Mouse (Mus musculus) lung, adult 2 months (tissue): ENCODE data around the gene Cd7. TPM values are rescaled to one million over a fixed set of nuclear protein-coding genes. Genes with fewer than 3 reads are reported as not detected.

Source experiments
- DNase-seq: peaks from one replicate; pipeline ENCODE4 v3.0.0; 2022
- H3K4me1 ChIP-seq: fragments of 200-500 bp; 2 replicates; pipeline ENCODE4 v1.6.1; 2011; ENCODE audit warnings: low read length; ENCODE audit not compliant: control insufficient read depth, insufficient read depth
- H3K4me3 ChIP-seq: fragments of 200-500 bp; replicated peaks from 2 replicates; pipeline ENCODE3; 2011; ENCODE audit warnings: low read depth, mild to moderate bottlenecking, control low read depth, low read length; ENCODE audit errors: extremely low read depth
- CTCF ChIP-seq: fragments of 200-500 bp; IDR thresholded peaks from 2 replicates; pipeline ENCODE4 v1.5.1; 2011; ENCODE audit warnings: mild to moderate bottlenecking, low read length, control low read depth; ENCODE audit not compliant: insufficient read depth
- POLR2A ChIP-seq: fragments of 200-500 bp; IDR thresholded peaks from 2 replicates; pipeline ENCODE4 v1.6.1; 2011; ENCODE audit warnings: low read depth, mild to moderate bottlenecking, control low read depth, low read length, borderline replicate concordance; ENCODE audit errors: extremely low read depth
- WGBS: fragments of 180-500 bp; shearing (Covaris S2); methylation state at CpG from one replicate; pipeline ENCODE4 v1.1.7; 2018; 5-methylcytosine and 5-hydroxymethylcytosine counted together
- polyA plus RNA-seq: library from polyadenylated mRNA; depleted of rRNA; stranded (reverse); fragments of >200 nt; gene quantifications from 2 replicates; pipeline ENCODE4 v1.2.3, GENCODE M21; 2012

Gene Cd7
- polyA plus RNA-seq, 1 experiment = 5.8 TPM

DNA sequence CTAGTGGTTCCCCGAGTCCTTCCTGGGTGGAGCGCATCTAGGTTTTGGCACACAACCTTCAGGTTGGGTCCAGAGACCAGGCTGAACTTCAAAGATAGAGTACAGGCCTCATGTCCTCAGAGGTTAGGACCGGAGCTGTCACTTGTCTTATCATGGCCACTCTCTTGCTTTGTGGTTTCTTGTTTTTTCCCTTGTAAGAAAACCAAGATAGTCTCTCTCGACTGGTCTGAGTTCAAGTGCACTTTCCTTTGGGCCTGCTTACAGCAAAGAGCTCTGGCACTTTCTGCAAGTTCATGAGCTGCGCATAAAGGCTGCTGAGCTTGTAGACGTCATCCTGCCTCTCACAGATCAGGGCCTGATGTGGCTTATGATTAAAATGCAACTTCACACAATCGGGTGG is 12.0 kb downstream of the Cd7 start:
- DNase-seq = no peak
- Histone ChIP-seq H3K4me3 (no peak overlapping the region), H3K4me1 (no peaks in the 10 kb centered on the region)
- no peak for TF ChIP-seq CTCF
- TF ChIP-seq POLR2A = no peak
- 78% methylated on average over 7 of the region's 7 CpGs for whole genome bisulfite sequencing

DNA sequence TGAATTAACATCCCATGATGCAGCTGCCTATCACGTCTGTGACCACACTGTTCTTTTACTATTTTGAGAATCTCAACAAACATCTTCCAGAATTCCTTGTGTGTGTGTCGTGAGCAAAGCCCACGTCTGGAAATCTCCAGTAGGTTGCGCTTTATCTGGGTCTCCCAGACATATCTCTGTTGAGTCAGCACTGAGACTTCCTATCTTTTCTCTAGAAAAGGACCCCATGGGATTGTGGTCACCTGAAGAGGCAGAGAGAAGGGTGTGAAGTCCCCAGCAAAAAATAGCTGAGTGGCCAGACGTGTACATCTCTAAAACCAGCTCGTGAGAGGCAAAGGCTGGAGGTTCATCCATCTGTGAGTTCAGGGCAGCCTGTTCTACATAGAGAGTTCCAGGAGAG is 15.1 kb downstream of the Cd7 start:
- WGBS = 54% methylated on average over 6 of the region's 6 CpGs
- H3K4me1 ChIP-seq = no peaks in the 10 kb centered on the region
- no peak for DNase-seq
- no peak overlapping the region for H3K4me3 ChIP-seq
- TF ChIP-seq CTCF (no peak), POLR2A (no peak)

GRCm38 (mm10) chr11:121019501-121019900 is 19.7 kb downstream of the Cd7 start:
- DNase-seq = no peak
- 93% methylated on average over 5 of the region's 5 CpGs for WGBS
- Histone ChIP-seq H3K4me3 (no peak overlapping the region), H3K4me1 (peaks cover 2% of the 10 kb centered on the region; the same call in 1 of the 2 replicates)
- no peak for TF ChIP-seq POLR2A
- TF ChIP-seq CTCF = no peak

- Histone ChIP-seq H3K4me1 (peaks cover 2% of the 10 kb centered on the region; the same call in 1 of the 2 replicates), H3K4me3 (no peak overlapping the region)
- DNase-seq = peak; percentile 53
- 50% methylated on average over 3 of the region's 3 CpGs for WGBS
- TF ChIP-seq CTCF (peak; percentile 93), POLR2A (no peak)
Measured at GRCm38 (mm10) chr11:121017703-121018102, 21.5 kb downstream of the Cd7 start.

DNA sequence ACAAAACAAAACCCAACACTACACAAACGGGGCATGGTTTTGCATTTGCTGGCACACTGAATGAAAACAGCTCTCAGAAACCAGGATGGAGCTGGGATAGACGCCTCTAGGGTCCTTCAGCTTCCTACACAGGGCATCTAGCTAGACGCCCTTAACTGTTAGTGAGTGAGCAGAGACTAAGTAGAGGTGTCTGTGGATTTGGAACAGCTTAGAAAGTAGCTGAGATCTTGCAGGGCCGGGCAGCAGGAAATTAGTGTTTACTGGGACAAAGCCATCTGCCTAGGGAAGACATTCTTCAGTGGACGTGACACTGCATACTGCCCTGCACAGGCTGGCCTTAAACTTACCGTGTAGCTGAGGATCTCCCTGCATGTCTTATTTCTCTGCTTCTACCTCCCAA is 23.7 kb downstream of the Cd7 start:
- Histone ChIP-seq H3K4me1 (peaks cover 2% of the 10 kb centered on the region; the same call in 1 of the 2 replicates), H3K4me3 (no peak overlapping the region)
- WGBS = 23% methylated on average over 6 of the region's 6 CpGs
- DNase-seq = no peak
- no peak for TF ChIP-seq POLR2A

GRCm38 (mm10) chr11:121014896-121015300 is 24.3 kb downstream of the Cd7 start:
- peak overlapping the region; percentile 59 for H3K4me3 ChIP-seq
- peak; percentile 33 for DNase-seq
- 28% methylated on average over 19 of the region's 19 CpGs for WGBS
- TF ChIP-seq CTCF (no peak), POLR2A (peak; percentile 38; the same call in 1 of the 2 replicates)
- peaks cover 2% of the 10 kb centered on the region; the same call in 1 of the 2 replicates for H3K4me1 ChIP-seq

GRCm38 (mm10) chr11:121013656-121014055 is 25.6 kb downstream of the Cd7 start:
- no peak for TF ChIP-seq POLR2A
- no peak for TF ChIP-seq CTCF
- Histone ChIP-seq H3K4me3 (no peak overlapping the region), H3K4me1 (peaks cover 2% of the 10 kb centered on the region; the same call in 1 of the 2 replicates)
- 86% methylated on average over 7 of the region's 7 CpGs for WGBS
- DNase-seq = no peak

DNA sequence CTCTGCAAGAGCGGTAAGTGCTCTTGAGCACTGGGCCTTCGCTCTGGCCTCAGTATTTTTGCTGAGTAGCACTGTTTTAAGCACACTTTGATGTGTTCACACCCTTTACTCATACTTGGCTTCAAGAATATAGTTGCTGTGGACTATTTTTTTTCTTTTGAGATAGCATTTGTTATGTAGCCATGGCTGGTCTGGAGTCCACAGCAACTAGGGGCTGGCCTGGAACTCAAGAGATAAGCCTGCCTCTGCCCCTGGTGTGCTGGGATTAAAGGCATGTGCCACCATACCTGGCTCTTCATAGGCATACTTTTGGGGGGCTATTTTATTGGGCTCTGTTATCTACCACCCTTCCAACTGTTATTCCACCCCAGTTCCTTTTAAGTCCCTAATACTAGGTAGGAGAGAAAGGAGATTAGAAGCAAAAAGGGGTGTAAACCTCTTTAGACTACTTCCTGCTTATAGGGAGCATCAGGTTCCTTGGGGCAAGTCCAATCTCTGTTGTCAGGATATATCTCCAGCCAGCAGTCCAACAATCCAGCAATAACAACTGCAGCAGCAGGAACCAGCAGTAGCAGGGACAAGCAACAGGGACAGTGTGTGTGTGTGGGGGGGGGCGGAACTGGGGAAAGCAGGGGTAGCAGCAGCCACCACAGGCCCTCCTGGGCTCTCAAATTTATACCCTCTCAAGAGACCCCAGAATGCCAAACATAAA is 29.0 kb downstream of the Cd7 start:
- no peak for TF ChIP-seq POLR2A
- TF ChIP-seq CTCF = no peak
- WGBS = 91% methylated on average over 3 of the region's 3 CpGs
- Histone ChIP-seq H3K4me3 (no peak overlapping the region), H3K4me1 (no peaks in the 10 kb centered on the region)
- DNase-seq = no peak

DNA sequence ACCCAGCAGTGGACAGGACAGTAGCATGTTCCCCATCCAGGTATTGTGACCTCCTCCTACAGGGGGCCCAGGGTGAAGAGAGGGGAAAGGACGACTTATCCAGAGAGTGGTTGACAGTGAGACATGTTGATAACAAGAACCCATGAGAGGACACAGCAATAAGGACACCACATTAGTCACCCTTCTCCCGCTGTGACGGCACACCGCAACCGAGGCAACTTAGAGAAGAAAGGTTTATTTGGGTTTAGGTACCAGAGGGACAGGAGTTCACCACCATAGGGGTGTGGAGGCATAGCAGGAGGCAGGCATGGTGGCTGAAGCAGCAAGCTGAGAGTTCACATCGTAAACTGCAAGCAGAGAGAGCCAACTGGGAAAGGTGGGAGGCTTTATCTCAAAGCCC is 33.0 kb downstream of the Cd7 start:
- WGBS = 67% methylated on average over 6 of the region's 6 CpGs
- H3K4me3 ChIP-seq = no peak overlapping the region
- TF ChIP-seq CTCF (no peak), POLR2A (no peak)
- DNase-seq = no peak
- no peaks in the 10 kb centered on the region for H3K4me1 ChIP-seq

GRCm38 (mm10) chr11:121004281-121004680 is 34.9 kb downstream of the Cd7 start:
- no peak for DNase-seq
- no peaks in the 10 kb centered on the region for H3K4me1 ChIP-seq
- H3K4me3 ChIP-seq = no peak overlapping the region
- WGBS = 61% methylated on average over 5 of the region's 5 CpGs
- TF ChIP-seq POLR2A = no peak
- no peak for TF ChIP-seq CTCF

- 19% methylated on average over 4 of the region's 4 CpGs for WGBS
- Histone ChIP-seq H3K4me1 (no peaks in the 10 kb centered on the region), H3K4me3 (no peak overlapping the region)
- TF ChIP-seq CTCF = no peak
- no peak for TF ChIP-seq POLR2A
- no peak for DNase-seq
Measured at GRCm38 (mm10) chr11:121001966-121002365, 37.3 kb downstream of the Cd7 start.

GRCm38 (mm10) chr11:120994741-120995140 is 44.5 kb downstream of the Cd7 start:
- 79% methylated on average over 6 of the region's 6 CpGs for WGBS
- TF ChIP-seq POLR2A (no peak), CTCF (no peak)
- DNase-seq = no peak

More at GRCm38 (mm10) chr11:120994741-120995140, 44.5 kb downstream of the Cd7 start:
- Histone ChIP-seq H3K4me1 (peaks cover 11% of the 10 kb centered on the region), H3K4me3 (no peak overlapping the region)
